Mouse (Mus musculus): ENCODE results near the gene Mroh3.

DNA sequence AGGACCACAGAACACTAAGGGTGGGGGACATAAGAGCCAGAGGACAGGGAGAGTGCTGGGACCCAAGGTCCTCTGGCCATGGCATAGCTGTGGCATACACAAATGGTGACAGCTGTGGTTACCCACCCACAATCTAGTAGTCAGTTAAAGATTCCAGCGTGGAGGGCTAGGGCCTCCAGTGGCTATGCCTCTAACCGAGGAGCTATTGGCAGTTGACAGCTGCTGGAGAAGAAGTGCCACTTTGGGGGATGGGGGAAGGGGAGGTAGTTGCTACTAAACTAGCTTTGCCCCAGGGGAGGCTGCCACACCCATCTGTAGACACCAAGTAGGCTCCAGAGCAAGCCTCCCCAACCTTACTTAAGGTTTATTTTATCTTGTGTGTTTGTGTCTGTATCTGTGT lies 40.8 kb upstream of the Mroh3 start:
- TF ChIP-seq EP300 (optimal IDR thresholded peaks at IDR 0.05) (no peak), CTCF (IDR thresholded peaks at IDR 0.05; ENCODE audit: low read depth) (no peak)

All from stomach, postnatal 0 days (tissue).